24 mouse cellular contexts compared by ENCODE assay signal in genomic region chr2:21195233-21195632, GRCm38 (mm10). TPM values are rescaled to one million over a fixed set of nuclear protein-coding genes. Genes with fewer than 3 reads are reported as not detected.
DNase-seq lines count a peak whose midpoint lies in the region; ATAC-seq and TF ChIP-seq lines count a peak whose summit lies in the region.
"Had no signal": no experiment of that assay in that cellular context is flagged by ENCODE, and none has a peak within 500 bp of the region (broad histone marks: within the 10 kb centered on the region; RNA-seq: fewer than 3 reads in every experiment).

No protein-coding gene starts in this region.

- ATAC-seq in stomach, embryonic 15.5 days (ENCODE audit: insufficient read depth, low FRiP score, low read depth) = peak; percentile 27; the same call in 1 of the 2 replicates
- ATAC-seq in stomach, embryonic 16.5 days (ENCODE audit: insufficient read depth, low FRiP score) = peak; percentile 56; the same call in 1 of the 2 replicates
- ATAC-seq in stomach, postnatal 0 days (ENCODE audit: low FRiP score, low TSS enrichment) = peak; percentile 87
- ATAC-seq: activated CD4-positive, CD25-positive, alpha-beta regulatory T cell, adult 4 months; CD4-positive, CD25-positive, alpha-beta regulatory T cell, adult 4 months; Patski had no signal

- H3K36me3 ChIP-seq in stomach, embryonic 15.5 days = no peaks in the 10 kb centered on the region
- no peaks in the 10 kb centered on the region for H3K36me3 ChIP-seq in stomach, embryonic 16.5 days (ENCODE audit: control insufficient read depth, insufficient read depth, low read length)
- no peaks in the 10 kb centered on the region for H3K36me3 ChIP-seq in stomach, postnatal 0 days (ENCODE audit: control insufficient read depth, insufficient read depth, low read length)
- H3K36me3 ChIP-seq: G1E had no signal

- H3K4me3 ChIP-seq in stomach, embryonic 15.5 days (replicated peaks) = no peak overlapping the region
- H3K4me3 ChIP-seq in stomach, embryonic 16.5 days (replicated peaks; ENCODE audit: low read length) = no peak overlapping the region
- no peak overlapping the region for H3K4me3 ChIP-seq in stomach, postnatal 0 days (ENCODE audit: low read depth, low read length)

- TF ChIP-seq EP300 in stomach, postnatal 0 days (optimal IDR thresholded peaks at IDR 0.05) = no peak

- H3K9me3 ChIP-seq in stomach, embryonic 15.5 days = no peaks in the 10 kb centered on the region
- no peaks in the 10 kb centered on the region; the same call in 1 of the 2 replicates for H3K9me3 ChIP-seq in stomach, embryonic 16.5 days (replicated peaks; ENCODE audit: control insufficient read depth, low read length)
- H3K9me3 ChIP-seq in stomach, postnatal 0 days (ENCODE audit: control insufficient read depth, low read length) = no peaks in the 10 kb centered on the region
- H3K9me3 ChIP-seq: G1E had no signal

- H3K4me2 ChIP-seq in stomach, embryonic 15.5 days = no peak overlapping the region
- no peak overlapping the region for H3K4me2 ChIP-seq in stomach, embryonic 16.5 days (ENCODE audit: low read depth, low read length)
- no peak overlapping the region for H3K4me2 ChIP-seq in stomach, postnatal 0 days (replicated peaks; ENCODE audit: low read depth)

- intact Hi-C loops in heart, postnatal 10 days (cut with DNase I) = no loop called here
- intact Hi-C loops in heart, postnatal 25 days (cut with DNase I) = no loop called here

- TF ChIP-seq CTCF in stomach, postnatal 0 days (IDR thresholded peaks at IDR 0.05; ENCODE audit: low read depth) = no peak

- DNase-seq in heart, adult 11 months = peak; percentile 4
- no peak for DNase-seq in heart, postnatal 10 days
- DNase-seq in stomach, postnatal 0 days (ENCODE audit: low spot score) = peak; percentile 31
- no peak for DNase-seq in heart, postnatal 25 days (ENCODE audit: low spot score)
- no peak for DNase-seq in layer of hippocampus, adult 9-11 months
- DNase-seq in adipocyte (ENCODE audit: low spot score) = no peak
- DNase-seq: adrenal gland, adult 2 months; adrenal gland, adult 8-10 months; adrenal gland, postnatal 10 days; adrenal gland, postnatal 14 days; adrenal gland, postnatal 25 days; adrenal gland, postnatal 36 days; B cell, adult 2 months; cerebellum, adult 11 months; cerebellum, adult 11-12 months; cerebellum, adult 18-20 months had no signal

- H3K27ac ChIP-seq in stomach, embryonic 15.5 days = no peak overlapping the region
- H3K27ac ChIP-seq in stomach, embryonic 16.5 days (ENCODE audit: low read length) = no peak overlapping the region
- H3K27ac ChIP-seq in stomach, postnatal 0 days (replicated peaks) = no peak overlapping the region

- WGBS in stomach, embryonic 15.5 days = 78% methylated on average over 5 of the region's 5 CpGs
- WGBS in stomach, embryonic 16.5 days = 72% methylated on average over 5 of the region's 5 CpGs
- 57% methylated on average over 5 of the region's 5 CpGs for WGBS in stomach, postnatal 0 days

- H3K4me1 ChIP-seq in stomach, embryonic 15.5 days = no peaks in the 10 kb centered on the region
- no peaks in the 10 kb centered on the region for H3K4me1 ChIP-seq in stomach, embryonic 16.5 days (ENCODE audit: control insufficient read depth, insufficient read depth, low read length)
- H3K4me1 ChIP-seq in stomach, postnatal 0 days (replicated peaks; ENCODE audit: control insufficient read depth, insufficient read depth) = no peaks in the 10 kb centered on the region

- H3K27me3 ChIP-seq in stomach, embryonic 15.5 days (replicated peaks) = no peaks in the 10 kb centered on the region
- no peaks in the 10 kb centered on the region for H3K27me3 ChIP-seq in stomach, embryonic 16.5 days (ENCODE audit: control insufficient read depth, insufficient read depth, low read length)
- H3K27me3 ChIP-seq in stomach, postnatal 0 days (ENCODE audit: control insufficient read depth, insufficient read depth, low read length) = no peaks in the 10 kb centered on the region
- H3K27me3 ChIP-seq: CH12.LX, Patski had no signal

- H3K9ac ChIP-seq in stomach, embryonic 15.5 days = no peak overlapping the region
- H3K9ac ChIP-seq in stomach, embryonic 16.5 days (ENCODE audit: low read length) = no peak overlapping the region
- H3K9ac ChIP-seq in stomach, postnatal 0 days (ENCODE audit: low read length) = no peak overlapping the region

RNA-seq across cellular contexts. Expression of gene Enkur, which starts 9.9 kb away (rescaled TPM):
- total RNA-seq in heart, postnatal 10 days (2021) = 1 to 10 TPM; 5.8 to 6.2 TPM
- polyA plus RNA-seq in stomach, embryonic 15.5 days (2015; fragmentation: Nextera tagmentation; extraction: Ambion mirVana) = 0.69 and 0.84 TPM in 2 replicates
- 1.1 and 1.5 TPM in 2 replicates for polyA plus RNA-seq in stomach, embryonic 16.5 days (2015; fragmentation: Nextera tagmentation; extraction: Ambion mirVana)
- polyA plus RNA-seq in stomach, postnatal 0 days (2015; fragmentation: Nextera tagmentation; extraction: Ambion mirVana) = 2.5 and 2.8 TPM in 2 replicates
- 1 to 10 TPM; 1.7 to 2.3 TPM for total RNA-seq in heart, postnatal 25 days (2021)
- total RNA-seq: MEL had no signal
- polyA plus RNA-seq: activated CD4-positive, CD25-positive, alpha-beta regulatory T cell, adult 4 months; adrenal gland, adult 2 months; G1E had no signal

RNA-seq across cellular contexts. Expression of gene Thnsl1, which starts 10.3 kb away (rescaled TPM):
- total RNA-seq in heart, postnatal 10 days (2021) = 1 to 10 TPM; 4.1 to 6.6 TPM
- 6.4 and 7.6 TPM in 2 replicates for polyA plus RNA-seq in stomach, embryonic 15.5 days (2015; fragmentation: Nextera tagmentation; extraction: Ambion mirVana)
- polyA plus RNA-seq in stomach, embryonic 16.5 days (2015; fragmentation: Nextera tagmentation; extraction: Ambion mirVana) = 7.6 and 8.0 TPM in 2 replicates
- polyA plus RNA-seq in stomach, postnatal 0 days (2015; fragmentation: Nextera tagmentation; extraction: Ambion mirVana) = 6.6 and 7.3 TPM in 2 replicates
- total RNA-seq in heart, postnatal 25 days (2021) = 1 to 10 TPM; 5.6 to 8.6 TPM

Comparison
In these comparisons a context has a peak if more than half of its experiments do, and no peak if none do; other contexts are left out.
1. DNase-seq: peak in heart, adult 11 months (single experiment) and stomach, postnatal 0 days (single experiment); none in heart, postnatal 10 days (0 of 2), heart, postnatal 25 days (single experiment), layer of hippocampus, adult 9-11 months (single experiment) and adipocyte (single experiment).
2. ATAC-seq: peak in every context shown above with its lines; median percentile 87 in stomach, postnatal 0 days; 56 in stomach, embryonic 16.5 days; 27 in stomach, embryonic 15.5 days.